Mouse (Mus musculus): ENCODE measurements around the gene Sprn. TPM values are rescaled to one million over a fixed set of nuclear protein-coding genes. Genes with fewer than 3 reads are reported as not detected.

Sprn gene
- total RNA-seq (2021): 100 to 1,000 TPM; 213 to 214 TPM
- long read RNA-seq, experiment 1, transcript Sprn-201 (2 exons, 3,374 nt): major isoform, 164 of 234 reads
- long read RNA-seq, experiment 1, partial matches to known transcripts: 0 of 234 reads
- long read RNA-seq, experiment 1, other reads (novel, unspliced or antisense): 70 of 234 reads
- long read RNA-seq, experiment 2, transcript Sprn-201 (2 exons, 3,374 nt): major isoform, 140 of 197 reads
- long read RNA-seq, experiment 2, partial matches to known transcripts: 0 of 197 reads
- long read RNA-seq, experiment 2, other reads (novel, unspliced or antisense): 57 of 197 reads

DNA sequence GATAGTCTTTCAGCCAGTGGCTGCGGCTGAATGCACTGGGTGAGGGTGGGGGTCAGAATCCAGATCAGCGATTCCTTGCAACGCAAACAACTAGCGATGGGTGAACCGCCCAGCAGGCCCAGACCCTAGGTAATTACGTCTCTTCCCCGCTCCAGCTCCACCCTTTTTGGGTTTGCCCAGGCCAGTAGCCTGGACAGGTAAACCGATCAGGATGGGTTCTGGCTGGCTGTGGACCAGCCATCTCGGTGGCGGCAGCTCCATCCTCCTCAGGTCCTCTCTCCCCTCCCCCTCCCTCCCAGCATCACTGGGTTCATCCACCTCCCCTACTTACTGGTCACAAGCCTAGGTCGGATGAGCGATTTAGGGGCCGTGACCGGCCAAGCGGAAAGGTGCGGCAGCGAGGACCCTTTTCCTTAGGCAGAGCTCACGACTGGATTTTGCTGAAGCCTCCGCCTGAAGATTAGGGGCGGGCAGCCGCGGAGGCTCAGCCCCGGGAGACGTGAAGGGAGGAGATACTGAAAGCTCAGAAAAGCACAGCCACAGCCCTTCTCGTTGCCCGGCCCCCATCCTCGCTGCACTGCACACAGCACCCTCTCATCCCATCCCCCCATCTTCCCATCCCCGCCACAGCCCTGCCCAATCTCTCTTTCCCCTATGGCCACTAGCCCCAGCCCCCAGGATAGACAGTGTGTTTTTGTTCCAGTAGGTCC, at the start of gene Sprn:
Gene Sprn, minus strand, starts transcription at position 660 of the 710 bp plus-strand sequence.
- peak; percentile 82 to 90 for DNase-seq (ENCODE audit: low spot score in 2 of 2)
- intact Hi-C loops (cut with DNase I): loop anchor here (5.0 kb wide), 1 partner anchor 673 kb away; no protein-coding TSS in a partner anchor

DNA sequence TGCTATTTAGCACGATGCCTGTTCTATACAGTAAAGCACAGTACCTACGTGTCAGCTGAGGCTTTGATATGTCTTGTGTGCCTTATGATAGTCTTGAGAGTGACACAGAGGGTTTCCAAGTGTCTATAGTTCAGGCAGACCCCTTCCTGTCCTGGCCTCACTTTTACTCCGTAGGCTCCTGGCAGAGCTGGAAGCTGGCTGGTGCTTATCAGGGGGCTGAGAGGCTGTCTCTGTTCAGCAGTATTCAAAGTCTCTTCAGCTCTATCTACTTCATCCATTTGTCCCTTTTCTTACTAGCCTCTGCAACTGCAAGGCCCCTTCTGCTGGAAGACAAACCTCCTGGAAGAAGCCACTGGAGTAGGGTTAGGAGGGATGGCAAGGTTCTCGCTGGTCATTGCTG, 46.4 kb upstream of the Sprn start:
- no peak for DNase-seq (ENCODE audit: low spot score in 2 of 2)
- intact Hi-C loops (cut with DNase I): no loop called here

DNA sequence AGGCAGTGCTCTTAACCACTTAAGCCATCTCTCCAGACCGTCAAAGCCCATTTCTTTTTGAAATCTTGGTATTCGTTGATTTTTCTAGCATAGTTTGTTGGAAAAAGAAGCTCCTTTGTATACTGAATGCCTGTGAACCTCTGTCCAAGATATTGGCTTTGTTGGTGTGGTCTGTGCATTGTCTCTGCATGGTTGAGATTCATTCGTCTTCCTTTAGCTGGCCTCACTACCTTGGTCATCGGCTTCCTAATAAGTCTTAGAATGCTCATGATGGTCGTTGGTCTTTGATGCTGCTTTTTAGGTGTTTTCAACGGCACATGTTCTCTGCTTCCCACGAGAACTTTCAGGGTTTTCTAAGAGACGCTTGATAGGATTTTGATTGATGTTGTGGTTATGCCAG, 41.3 kb upstream of the Sprn start:
- DNase-seq (ENCODE audit: low spot score in 2 of 2): no peak
- intact Hi-C loops (cut with DNase I): no loop called here

DNA sequence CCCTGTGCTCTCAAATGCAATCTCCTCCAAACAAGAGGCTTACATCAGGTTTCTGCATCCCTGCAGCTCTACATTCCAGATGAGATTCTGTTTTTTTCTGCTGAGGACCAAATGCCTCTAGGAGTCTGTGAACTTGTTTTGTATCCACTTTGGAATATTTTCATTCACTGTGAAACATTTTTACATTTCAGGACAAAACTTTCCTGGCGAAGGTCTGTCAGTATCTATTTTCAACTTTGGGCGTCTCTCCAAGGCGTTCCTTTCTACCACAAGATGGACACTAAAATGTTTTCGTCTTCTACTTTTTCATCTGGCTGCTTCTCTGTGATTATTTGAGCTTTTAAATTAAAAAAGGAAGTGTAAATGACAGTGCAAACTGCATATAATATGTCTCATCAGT, 39.4 kb upstream of the Sprn start:
- intact Hi-C loops (cut with DNase I): no loop called here
- no peak for DNase-seq (ENCODE audit: low spot score in 2 of 2)

DNA sequence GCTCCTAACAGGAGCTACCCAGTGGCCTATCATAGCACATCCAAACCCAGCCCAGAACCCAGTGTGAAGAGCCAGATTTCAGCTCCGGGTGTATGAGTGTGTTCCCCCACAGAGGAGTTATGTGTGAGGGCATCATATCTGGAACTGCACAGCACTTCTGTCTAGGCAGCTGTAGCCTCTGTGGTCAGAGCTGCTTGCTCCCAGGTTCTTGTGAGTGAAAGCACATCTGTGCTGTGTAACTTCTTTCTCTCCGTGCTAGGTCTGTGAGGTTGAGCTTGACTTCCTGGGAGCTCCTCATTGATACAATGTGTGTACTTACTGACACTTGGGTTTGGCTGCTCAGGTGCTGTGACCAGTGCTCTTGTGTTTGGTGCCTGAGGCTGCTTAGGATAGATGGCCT, 38.2 kb upstream of the Sprn start:
- DNase-seq (ENCODE audit: low spot score in 2 of 2): no peak
- intact Hi-C loops (cut with DNase I): no loop called here

DNA sequence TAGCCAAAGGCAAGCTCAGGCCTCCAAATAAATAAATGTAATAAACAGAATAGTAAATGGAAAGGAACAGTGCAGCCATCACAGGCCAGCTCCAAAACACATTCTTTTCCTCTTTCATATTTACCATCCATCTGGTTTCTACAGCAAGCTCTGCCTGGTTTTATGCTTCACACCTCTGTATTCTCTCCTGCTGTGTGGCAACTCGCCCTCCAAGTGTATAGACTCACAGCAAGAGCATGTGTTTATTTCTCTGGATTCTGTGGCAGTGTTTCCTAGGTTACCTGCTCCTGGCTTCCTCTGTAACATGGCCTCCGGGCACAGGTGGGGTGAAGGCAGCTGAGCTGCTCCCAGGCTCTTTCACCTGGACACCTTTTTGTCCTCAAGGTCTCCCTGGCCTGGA, 37.8 kb upstream of the Sprn start:
- no peak for DNase-seq (ENCODE audit: low spot score in 2 of 2)
- intact Hi-C loops (cut with DNase I): no loop called here

DNA sequence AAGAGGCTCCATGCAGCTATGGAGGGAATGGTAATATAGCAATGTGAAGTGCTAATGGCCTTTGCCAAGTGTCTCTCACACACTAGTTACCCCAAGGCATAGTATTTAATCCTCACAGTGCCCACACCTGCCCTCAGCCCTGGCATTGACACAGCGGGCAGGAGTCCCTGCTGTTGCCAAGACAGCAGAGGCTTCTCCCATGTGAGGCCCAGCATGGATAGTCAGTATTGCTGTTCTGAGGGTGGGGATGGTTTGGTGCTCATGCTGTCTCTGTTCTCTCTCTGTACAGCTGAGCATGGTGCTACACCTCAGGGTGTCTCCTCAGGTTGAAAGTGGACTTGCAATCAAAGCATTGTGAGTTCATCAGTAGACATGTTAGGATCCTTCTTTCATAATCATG, 35.8 kb upstream of the Sprn start:
- intact Hi-C loops (cut with DNase I): no loop called here

DNA sequence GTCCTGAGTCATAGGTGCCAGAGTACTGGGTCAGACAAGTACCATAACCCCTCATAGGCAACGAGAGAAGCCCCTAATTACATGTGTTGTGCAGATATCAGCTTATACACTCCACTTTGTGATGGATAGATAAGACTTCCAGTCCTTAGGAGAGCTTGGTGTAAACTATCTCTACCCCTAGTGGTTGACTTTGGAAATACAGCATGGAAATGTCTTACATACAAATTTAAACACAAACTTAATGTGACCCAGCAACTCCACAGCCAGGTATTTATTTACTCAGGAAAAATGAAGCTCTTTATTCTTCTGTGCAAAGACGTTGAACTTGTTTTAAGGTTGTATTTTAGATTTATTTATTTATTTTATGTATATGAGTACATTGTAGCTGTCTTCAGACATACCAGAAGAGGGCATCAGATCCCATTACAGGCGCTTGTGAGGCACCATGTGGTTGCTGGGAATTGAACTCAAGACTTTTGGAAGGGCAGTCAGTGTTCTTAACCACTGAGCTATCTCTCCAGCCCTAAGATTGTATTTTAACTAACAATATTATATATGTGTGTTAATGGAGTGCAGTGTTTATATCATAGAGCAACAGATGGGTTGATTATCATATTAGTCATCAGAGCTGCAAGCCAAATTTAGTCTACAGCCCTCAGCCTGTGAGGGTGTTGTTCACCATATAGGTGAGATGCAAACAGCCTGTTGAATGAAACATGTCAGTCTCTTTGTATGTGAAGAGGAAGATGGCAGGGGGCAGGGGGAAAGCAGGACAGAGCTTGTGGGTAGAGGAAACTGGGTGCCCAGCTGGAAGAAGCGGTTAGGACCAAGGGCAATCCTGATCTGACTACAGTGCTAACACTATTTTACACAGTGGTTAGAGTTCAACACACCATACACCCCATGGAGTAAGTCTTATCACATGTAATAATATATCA, 34.0 kb upstream of the Sprn start:
- intact Hi-C loops (cut with DNase I): loop anchor here (5.0 kb wide), 1 partner anchor 639 kb away; no protein-coding TSS in a partner anchor
- peak in 1 of 2 experiments; percentile 34 for DNase-seq (ENCODE audit: low spot score in 2 of 2)

More for the DNA sequence above, 35.8 kb upstream of the Sprn start:
- DNase-seq (ENCODE audit: low spot score in 2 of 2): no peak

DNA sequence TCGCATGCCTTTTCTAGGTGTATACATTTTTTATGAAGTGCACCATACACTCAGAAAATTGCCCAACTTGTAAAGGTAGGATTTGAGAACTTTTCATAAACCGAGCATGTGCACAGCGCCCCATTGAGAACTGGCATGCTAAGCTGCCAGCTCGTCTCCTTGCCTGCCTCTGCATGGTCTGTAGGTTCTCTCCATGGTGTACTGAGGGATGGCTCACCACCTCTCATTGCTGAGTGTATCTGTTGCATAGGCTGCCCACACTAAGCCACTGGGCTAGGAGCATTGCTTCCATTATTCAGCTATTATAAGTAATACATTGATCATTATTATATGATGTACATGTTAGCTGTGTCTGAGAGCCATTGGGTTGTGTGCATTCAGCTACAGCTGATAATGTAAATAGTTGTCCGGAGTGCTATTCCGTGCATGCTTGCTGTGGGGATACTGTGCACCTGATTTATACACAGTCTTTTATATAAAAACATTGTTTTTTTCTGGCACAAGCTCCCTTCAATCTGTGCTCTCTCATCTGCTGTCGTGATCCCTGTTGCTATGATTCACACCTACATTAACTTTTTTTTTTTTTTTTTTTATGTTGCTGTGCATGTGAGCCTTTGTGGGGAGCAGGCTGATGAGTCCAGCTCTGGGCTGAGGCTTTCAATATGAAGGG, 33.2 kb upstream of the Sprn start:
- DNase-seq (ENCODE audit: low spot score in 2 of 2): peak in 1 of 2 experiments; percentile 28
- intact Hi-C loops (cut with DNase I): loop anchor here (5.0 kb wide), 1 partner anchor 639 kb away; no protein-coding TSS in a partner anchor

DNA sequence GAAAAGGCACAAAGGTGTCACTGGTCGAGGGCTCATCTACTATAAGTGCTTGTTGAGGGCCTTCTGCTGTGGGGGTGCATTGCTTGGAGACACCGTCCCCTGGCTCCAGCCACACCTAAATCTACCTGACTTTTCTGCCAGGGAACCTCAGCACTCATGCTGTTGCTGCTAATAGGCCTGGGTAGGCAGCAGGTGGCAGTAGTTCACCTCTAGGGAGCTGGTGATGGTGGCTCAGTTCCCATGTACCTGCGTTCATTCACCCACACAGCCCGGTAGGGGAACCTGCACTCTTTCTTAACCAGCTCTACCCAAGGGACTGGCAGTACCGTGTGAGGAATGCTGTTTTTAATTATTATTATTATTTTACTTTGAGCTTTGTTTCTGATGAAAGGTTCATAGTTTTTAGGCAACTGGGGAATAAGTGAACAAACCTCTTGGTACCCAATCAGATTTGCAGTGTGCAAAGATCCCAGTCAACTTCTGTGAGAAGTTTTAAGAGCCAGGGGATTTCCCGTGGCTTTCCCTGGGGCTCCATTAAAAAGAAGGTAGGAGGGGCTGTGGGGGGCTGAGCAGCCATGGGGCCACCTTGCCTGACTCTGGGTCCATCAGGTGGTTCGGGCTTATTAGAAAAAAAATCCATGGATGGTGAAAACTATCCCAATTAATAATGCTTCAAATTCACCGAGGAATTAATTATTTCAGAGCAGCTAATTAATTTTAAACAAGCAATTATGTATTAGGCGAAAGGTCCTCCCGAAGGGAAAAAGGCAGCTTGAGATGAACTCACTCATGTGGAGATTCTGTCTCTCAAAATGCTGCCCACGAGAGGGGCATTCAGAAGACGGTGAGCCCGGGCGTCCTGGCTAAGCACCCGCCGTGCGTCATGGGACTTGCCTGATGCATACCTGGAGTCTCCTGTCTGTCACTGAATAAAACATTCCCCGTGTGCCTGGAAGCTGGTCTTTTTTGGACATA, 32.3 kb upstream of the Sprn start:
- DNase-seq (ENCODE audit: low spot score in 2 of 2): peak in 1 of 2 experiments; percentile 34
- intact Hi-C loops (cut with DNase I): loop anchor here (5.0 kb wide), 1 partner anchor 640 kb away; no protein-coding TSS in a partner anchor

DNA sequence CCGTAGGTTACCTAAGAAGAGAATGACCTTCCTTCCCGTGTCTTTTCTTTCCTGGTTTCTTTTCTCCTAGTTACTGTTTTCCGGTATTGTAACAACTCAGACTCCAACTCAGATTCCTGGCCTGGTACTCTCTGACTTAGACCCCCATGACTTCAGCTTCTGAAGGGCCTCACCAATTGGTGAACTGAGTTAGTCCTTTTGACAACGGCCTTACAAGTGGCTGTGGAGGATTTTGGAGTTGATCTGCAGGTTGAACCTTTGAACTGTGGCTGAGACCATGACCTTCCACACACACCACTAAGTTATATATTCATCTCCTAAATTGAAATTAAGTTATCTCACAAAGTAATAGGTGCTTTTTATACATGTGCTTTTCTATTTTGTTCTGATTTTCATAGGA, 29.5 kb upstream of the Sprn start:
- intact Hi-C loops (cut with DNase I): no loop called here
- no peak for DNase-seq (ENCODE audit: low spot score in 2 of 2)

DNA sequence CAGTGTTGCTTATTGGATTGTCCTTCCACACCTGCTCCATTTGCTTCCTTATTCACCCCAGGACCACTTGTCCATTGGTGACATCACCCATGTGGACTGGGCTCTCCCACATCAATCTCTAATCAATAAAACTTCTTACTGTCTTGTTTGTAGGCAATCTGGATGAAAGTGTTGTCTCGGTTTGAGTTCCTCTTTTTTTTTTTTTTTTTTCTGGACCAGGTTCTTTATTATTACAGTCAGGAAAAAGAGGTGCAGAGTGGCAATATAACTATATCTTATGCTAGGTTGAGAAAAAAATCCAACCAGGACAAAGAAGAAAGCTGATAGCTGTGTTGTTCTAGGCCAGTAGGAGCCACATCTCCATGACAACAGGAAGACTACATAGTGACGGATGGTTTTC, 26.0 kb upstream of the Sprn start:
- intact Hi-C loops (cut with DNase I): no loop called here
- DNase-seq (ENCODE audit: low spot score in 2 of 2): no peak

DNA sequence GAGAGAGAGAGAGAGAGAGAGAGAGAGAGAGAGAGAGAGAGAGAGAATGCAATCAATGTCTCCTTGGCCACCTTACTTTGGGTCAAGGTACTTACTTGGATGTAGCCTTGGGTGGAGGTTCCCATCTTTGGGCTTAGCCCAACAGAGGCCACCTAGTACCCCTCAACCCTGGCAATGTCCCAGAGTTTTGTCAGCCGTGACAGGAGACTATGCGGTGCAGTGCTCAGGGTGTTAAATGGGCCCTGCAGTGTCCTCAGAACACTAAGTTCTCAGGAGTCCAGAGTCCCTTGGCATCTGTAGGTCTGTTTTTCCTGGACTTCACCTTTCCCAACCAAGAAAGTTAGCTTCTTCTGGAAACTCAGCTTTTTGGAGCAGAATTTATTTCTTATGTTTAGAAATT, 24.5 kb upstream of the Sprn start:
- intact Hi-C loops (cut with DNase I): no loop called here
- no peak for DNase-seq (ENCODE audit: low spot score in 2 of 2)

DNA sequence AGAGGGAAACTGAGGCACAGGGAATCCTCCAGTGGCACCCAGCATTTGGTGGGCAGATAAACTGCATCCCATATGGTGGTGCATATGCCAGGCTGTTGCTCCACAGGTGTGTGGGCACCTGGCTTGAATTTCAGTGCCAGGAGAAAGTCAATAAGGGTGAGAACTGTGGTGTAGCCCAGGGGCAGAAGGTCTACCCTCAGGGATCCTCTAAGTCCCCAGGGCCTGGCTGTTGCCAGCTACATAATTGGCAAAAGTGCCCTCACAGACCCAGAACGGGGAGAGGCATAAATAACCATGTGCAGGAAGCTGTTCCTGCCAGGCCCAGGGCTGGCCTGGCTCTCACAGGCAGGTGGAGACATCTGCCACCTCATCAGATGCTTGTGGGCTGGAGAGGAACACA, 18.3 kb upstream of the Sprn start, which contains the start of gene Olfr523:
Gene Olfr523, plus strand, starts transcription at position 282 of the 400 bp plus-strand sequence.
- no peak for DNase-seq (ENCODE audit: low spot score in 2 of 2)
- intact Hi-C loops (cut with DNase I): no loop called here

DNA sequence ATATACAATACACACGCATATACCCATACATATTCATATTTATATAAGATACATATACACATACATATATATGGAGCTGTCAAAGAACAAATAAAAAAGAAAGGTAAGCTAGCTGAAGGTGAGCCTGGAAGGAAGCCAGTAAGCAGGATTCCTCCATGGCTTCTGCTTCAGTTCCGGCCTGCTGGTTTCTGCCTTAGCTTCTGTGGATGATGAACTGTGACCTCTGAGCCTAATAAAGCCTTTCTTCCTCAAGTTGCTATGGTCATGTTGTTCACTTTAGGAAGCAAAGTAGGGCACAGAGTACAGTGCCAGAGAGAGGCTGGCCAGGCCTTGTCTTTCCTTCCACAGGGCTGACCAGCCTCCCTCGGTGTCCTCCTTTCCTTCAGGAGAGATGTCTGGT, 16.2 kb upstream of the Sprn start:
- intact Hi-C loops (cut with DNase I): no loop called here
- DNase-seq (ENCODE audit: low spot score in 2 of 2): no peak

DNA sequence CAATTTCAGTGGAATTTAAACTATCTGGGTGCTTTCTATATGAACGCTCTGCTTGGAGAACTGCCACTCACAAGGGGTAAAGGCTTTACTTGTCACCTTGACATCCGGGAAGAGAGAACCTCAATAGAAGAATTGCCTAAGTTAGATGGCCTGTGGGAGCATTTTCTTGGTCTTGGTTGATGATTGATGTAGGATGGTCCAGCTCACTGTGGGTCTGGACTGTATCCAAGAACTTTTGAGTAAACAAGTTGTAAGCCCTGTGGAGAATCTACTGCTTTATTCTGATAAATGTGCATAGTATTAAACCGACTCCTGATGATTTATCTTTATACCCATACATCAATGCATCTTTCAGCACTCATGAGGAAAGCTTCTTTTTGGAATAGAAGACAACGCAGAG, 14.7 kb upstream of the Sprn start:
- intact Hi-C loops (cut with DNase I): no loop called here
- no peak for DNase-seq (ENCODE audit: low spot score in 2 of 2)

DNA sequence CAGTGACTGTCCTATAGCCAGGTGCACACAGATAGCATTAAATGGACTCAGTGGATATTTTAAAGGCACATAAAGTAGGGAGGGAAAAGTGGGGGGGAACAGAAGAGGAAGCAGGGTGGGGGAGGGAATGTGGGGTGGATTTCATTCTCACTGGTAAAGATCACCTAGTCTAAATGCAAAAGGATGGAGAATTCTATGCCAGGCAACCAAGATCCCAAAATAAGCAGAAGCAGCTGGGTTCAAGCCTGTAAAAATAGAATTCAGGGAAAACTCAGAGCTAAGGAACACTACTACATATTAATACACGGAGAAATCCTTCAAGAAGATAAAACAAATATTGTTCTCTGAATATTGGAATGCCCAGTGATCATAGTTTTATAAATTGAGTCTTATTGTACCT, 13.3 kb upstream of the Sprn start:
- DNase-seq (ENCODE audit: low spot score in 2 of 2): peak in 1 of 2 experiments; percentile 57
- intact Hi-C loops (cut with DNase I): no loop called here

DNA sequence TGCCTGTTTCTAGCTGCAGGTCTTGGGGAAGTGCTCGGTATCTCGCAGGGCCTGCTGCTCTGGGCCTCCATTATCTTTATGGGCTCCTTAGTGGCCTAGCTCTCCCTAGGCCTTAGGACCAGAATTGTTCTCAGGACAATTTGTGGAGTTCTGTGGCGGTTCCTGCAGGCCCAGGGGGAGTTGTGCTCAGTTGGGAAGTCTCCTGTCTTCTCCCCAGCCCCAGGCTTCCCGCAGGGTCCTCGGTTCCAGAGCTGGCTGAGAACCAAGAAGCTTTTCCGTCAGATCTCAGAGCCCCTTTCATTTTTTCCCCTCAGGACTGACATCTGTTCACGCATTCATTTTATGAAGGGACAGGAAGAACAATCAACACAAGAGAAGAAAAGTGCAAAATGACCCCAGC, 10.0 kb upstream of the Sprn start, which contains the start of gene Olfr522:
Gene Olfr522, minus strand, starts transcription at position 101 of the 400 bp plus-strand sequence.
- DNase-seq (ENCODE audit: low spot score in 2 of 2): no peak
- intact Hi-C loops (cut with DNase I): no loop called here

Data from left cerebral cortex, postnatal 14 days (tissue).